Mouse (Mus musculus): ENCODE data around the gene Insm2.

GRCm38 (mm10) chr12:55620321-55620720 lies 21.1 kb downstream of the Insm2 start:
- no peak for TF ChIP-seq POLR2A (IDR thresholded peaks at IDR 0.05; ENCODE audit: insufficient read depth, low read depth, low read length)
- TF ChIP-seq CTCF (IDR thresholded peaks at IDR 0.05; ENCODE audit: insufficient read depth, low read depth, low read length): no peak
